Mouse (Mus musculus) heart, postnatal 0 days (tissue): ENCODE measurements at regions not wholly inside any gene's neighbourhood (a gene's known extent, or its start where the extent isn't known, plus 50 kb on each side); places are given as distances from the start of the nearest gene placed in this dataset.

Experiments used
- ATAC-seq: fragments of 200-750 bp; cut with Nextera tagmentation; 2 replicates; pipeline ENCODE4 v1.8.0; 2017; ENCODE audit warnings: low read depth, moderate number of reproducible peaks, moderate library complexity; ENCODE audit not compliant: insufficient read depth
- DNase-seq: peaks from one replicate; pipeline ENCODE4 v3.0.0-alpha.2; 2016; ENCODE audit warnings: low spot score
- H3K27ac ChIP-seq: fragments of 300-500 bp; sonication (generic); 2 replicates; pipeline ENCODE4 v1.5.1; 2014; ENCODE audit warnings: low read depth, mild to moderate bottlenecking
- H3K27me3 ChIP-seq: fragments of 300-500 bp; sonication (generic); 2 replicates; pipeline ENCODE4 v1.6.1; 2014; ENCODE audit warnings: low read length, mixed read lengths; ENCODE audit not compliant: control insufficient read depth, insufficient read depth
- H3K36me3 ChIP-seq: fragments of 300-500 bp; sonication (generic); replicated peaks from 2 replicates; pipeline ENCODE4 v1.6.1; 2014; ENCODE audit warnings: low read length, mixed read lengths; ENCODE audit not compliant: control insufficient read depth, insufficient read depth
- H3K4me1 ChIP-seq: fragments of 300-500 bp; sonication (generic); 2 replicates; pipeline ENCODE4 v1.6.1; 2014; ENCODE audit warnings: antibody characterized with exemption; ENCODE audit not compliant: control insufficient read depth, insufficient read depth
- H3K4me2 ChIP-seq: fragments of 300-500 bp; sonication (generic); 2 replicates; pipeline ENCODE4 v1.6.1; 2014; ENCODE audit warnings: low read depth, mild to moderate bottlenecking, low read length, moderate library complexity
- H3K4me3 ChIP-seq: fragments of 300-500 bp; sonication (generic); 2 replicates; pipeline ENCODE4 v1.5.1; 2014; ENCODE audit warnings: low read depth, low read length
- H3K9ac ChIP-seq: fragments of 300-500 bp; sonication (generic); replicated peaks from 2 replicates; pipeline ENCODE4 v1.6.1; 2014; ENCODE audit warnings: low read depth, low read length, mixed read lengths
- H3K9me3 ChIP-seq: fragments of 300-500 bp; sonication (generic); replicated peaks from 2 replicates; pipeline ENCODE4 v1.6.1; 2016; ENCODE audit warnings: low read length; ENCODE audit not compliant: control insufficient read depth
- CTCF ChIP-seq: IDR thresholded peaks from 2 replicates; pipeline ENCODE4 v1.5.1; 2016; ENCODE audit warnings: antibody characterized with exemption, control low read depth, low read depth
- EP300 ChIP-seq: IDR thresholded peaks from 2 replicates; pipeline ENCODE4 v1.6.1; 2016; ENCODE audit warnings: antibody characterized with exemption, low read depth
- WGBS: fragments of 180-500 bp; shearing (Covaris S2); extraction: QIAGEN DNeasy Blood & Tissue Kit; methylation state at CpG from one replicate; pipeline ENCODE4 v1.1.7; 2014; 5-methylcytosine and 5-hydroxymethylcytosine counted together

- WGBS: 21% methylated on average over 15 of the region's 15 CpGs
- H3K27me3 ChIP-seq: no peaks in the 10 kb centered on the region
- peak overlapping the region; percentile 51 for H3K4me3 ChIP-seq
- no peaks in the 10 kb centered on the region for H3K9me3 ChIP-seq
- TF ChIP-seq EP300 (no peak), CTCF (no peak)
- H3K4me1 ChIP-seq: no peaks in the 10 kb centered on the region
- H3K9ac ChIP-seq: peak overlapping the region; percentile 54
- no peaks in the 10 kb centered on the region for H3K36me3 ChIP-seq
- H3K27ac ChIP-seq: peak overlapping the region; percentile 66
- peak overlapping the region; percentile 65 for H3K4me2 ChIP-seq
- ATAC-seq: peak; percentile 64; the same call in 1 of the 2 replicates
- peak; percentile 56 for DNase-seq
These were observed 827.0 kb upstream of the Adgrl4 start for GRCm38 (mm10) chr3:150610681-150611101.

- Histone ChIP-seq H3K4me1 (no peaks in the 10 kb centered on the region), H3K9me3 (no peaks in the 10 kb centered on the region), H3K4me2 (no peak overlapping the region), H3K36me3 (no peaks in the 10 kb centered on the region), H3K4me3 (no peak overlapping the region), H3K27me3 (no peaks in the 10 kb centered on the region), H3K9ac (no peak overlapping the region), H3K27ac (no peak overlapping the region)
- 90% methylated on average over 3 of the region's 3 CpGs for WGBS
- no peak for DNase-seq
- no peak for TF ChIP-seq CTCF
- TF ChIP-seq EP300: no peak
- ATAC-seq: no peak
These were observed 800.1 kb upstream of the Adgrl4 start for GRCm38 (mm10) chr3:150637544-150637943.

DNA sequence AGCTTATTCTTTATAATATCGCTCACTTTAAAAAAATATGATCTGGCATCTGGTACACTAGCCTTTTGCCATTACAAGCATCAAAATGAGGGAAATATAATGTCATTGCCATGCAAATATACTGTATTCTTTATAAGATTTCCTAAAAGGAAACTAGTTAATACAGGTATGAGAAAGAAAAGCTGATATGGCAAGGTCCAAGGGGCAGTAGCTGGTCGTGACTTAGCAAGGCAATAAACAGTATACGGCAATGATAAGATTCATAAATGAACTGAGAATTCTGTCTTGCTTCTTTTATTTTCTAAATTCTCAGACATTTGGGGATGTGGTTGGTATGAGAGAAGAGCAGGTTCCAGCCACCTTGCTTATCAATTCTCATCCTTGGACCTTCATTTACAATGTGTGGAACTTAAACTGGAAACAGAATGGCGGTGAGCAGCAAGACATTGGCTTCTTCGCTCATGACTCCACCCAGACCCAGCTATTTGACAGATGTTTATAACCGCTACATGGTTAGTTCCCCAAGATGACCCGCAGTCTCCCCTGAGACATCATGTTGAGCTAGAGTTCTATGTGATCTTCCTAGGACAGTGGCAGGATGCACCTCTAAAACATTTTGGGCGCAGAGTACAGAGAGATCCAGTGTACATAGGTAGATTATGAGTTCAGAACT, 797.5 kb upstream of the Adgrl4 start:
- no peak for ATAC-seq
- Histone ChIP-seq H3K9ac (no peak overlapping the region), H3K4me2 (no peak overlapping the region), H3K4me3 (no peak overlapping the region), H3K27ac (no peak overlapping the region), H3K27me3 (no peaks in the 10 kb centered on the region), H3K4me1 (no peaks in the 10 kb centered on the region), H3K9me3 (no peaks in the 10 kb centered on the region), H3K36me3 (no peaks in the 10 kb centered on the region)
- WGBS: 86% methylated on average over 8 of the region's 8 CpGs
- TF ChIP-seq CTCF (no peak), EP300 (no peak)
- DNase-seq: no peak

- ATAC-seq: no peak
- H3K4me1 ChIP-seq: no peaks in the 10 kb centered on the region
- 78% methylated on average over 3 of the region's 3 CpGs for WGBS
- no peaks in the 10 kb centered on the region for H3K27me3 ChIP-seq
- no peak overlapping the region for H3K4me3 ChIP-seq
- H3K9me3 ChIP-seq: no peaks in the 10 kb centered on the region
- no peak for TF ChIP-seq EP300
- no peak for TF ChIP-seq CTCF
- DNase-seq: no peak
- no peaks in the 10 kb centered on the region for H3K36me3 ChIP-seq
- no peak overlapping the region for H3K27ac ChIP-seq
- H3K9ac ChIP-seq: no peak overlapping the region
- H3K4me2 ChIP-seq: no peak overlapping the region
These were observed 789.6 kb upstream of the Adgrl4 start for GRCm38 (mm10) chr3:150648040-150648439.

- no peak for TF ChIP-seq EP300
- TF ChIP-seq CTCF: no peak
- 42% methylated on average over 3 of the region's 3 CpGs for WGBS
These were observed 787.7 kb upstream of the Adgrl4 start for GRCm38 (mm10) chr3:150649783-150650565.

More at GRCm38 (mm10) chr3:150649783-150650565, 787.7 kb upstream of the Adgrl4 start:
- no peak overlapping the region for H3K4me2 ChIP-seq
- no peaks in the 10 kb centered on the region for H3K36me3 ChIP-seq
- ATAC-seq (no peak), DNase-seq (no peak)
- H3K27ac ChIP-seq: no peak overlapping the region
- no peak overlapping the region for H3K9ac ChIP-seq
- no peak overlapping the region for H3K4me3 ChIP-seq
- no peaks in the 10 kb centered on the region for H3K9me3 ChIP-seq
- no peaks in the 10 kb centered on the region for H3K4me1 ChIP-seq
- no peaks in the 10 kb centered on the region for H3K27me3 ChIP-seq
